Mouse (Mus musculus): Measurements from ENCODE around the gene Tmem94.

GRCm38 (mm10) chr11:115845819-115846218 lies 80.6 kb downstream of the Tmem94 start:
- TF ChIP-seq CTCF (IDR thresholded peaks at IDR 0.05; ENCODE audit: low read depth, low read length) (peak; percentile 36), POLR2A (IDR thresholded peaks at IDR 0.05; ENCODE audit: insufficient read depth, low read length) (no peak), EP300 (IDR thresholded peaks at IDR 0.05; ENCODE audit: insufficient read depth, low read depth, low read length) (no peak)

All from ES-Bruce4 (cell line).